Mouse (Mus musculus) CD8-positive naive resting alpha-beta T cell, adult 2 months (primary cell): ENCODE measurements around the gene Dpp6.

Experiments used
- DNase-seq, 2 experiments: peaks; one replicate each; pipeline ENCODE4 v3.0.0; 2022; ENCODE audit warnings: low read depth in 2 of 2, low spot score in 2 of 2

The Dpp6 gene

DNA sequence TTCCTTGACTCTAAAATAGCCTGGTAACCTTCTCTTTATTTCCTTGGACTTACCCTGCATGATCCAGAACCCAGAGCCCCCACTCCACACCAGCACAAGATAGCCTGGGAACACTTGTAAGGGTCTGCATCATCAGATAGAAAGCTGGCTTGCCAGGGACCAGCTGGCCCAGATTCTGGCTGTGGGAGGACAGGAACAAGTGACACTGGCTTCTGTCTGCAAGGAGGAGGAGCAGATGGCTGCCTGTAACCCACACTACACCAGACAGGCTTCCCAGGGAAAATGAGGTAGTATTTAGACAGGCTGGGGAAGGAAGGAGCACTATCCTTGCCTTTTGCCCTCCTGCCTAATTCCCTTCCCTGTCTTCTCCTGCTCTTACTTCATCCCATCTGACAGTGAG, 900.3 kb downstream of the Dpp6 start:
- DNase-seq, result no peak

DNA sequence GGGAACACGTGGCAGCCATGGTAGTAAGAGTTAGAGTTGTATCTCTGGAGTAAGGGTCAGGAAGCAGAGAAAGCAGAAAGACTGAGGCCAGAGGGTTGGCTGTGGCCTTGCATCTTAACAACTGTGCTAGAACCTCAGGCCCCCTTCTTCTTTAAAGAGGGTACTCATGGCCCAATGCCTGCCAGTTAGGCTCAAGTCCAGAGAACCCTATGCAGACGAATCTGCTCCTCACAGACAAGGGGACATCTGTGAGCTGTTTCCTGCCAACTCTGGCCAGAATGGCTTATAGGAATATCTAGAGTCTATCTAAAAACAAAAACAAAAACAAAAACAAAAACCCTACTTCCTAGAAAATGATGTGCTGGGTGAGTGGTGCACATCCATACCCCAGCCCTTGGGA, 902.3 kb downstream of the Dpp6 start:
- DNase-seq, result no peak

DNA sequence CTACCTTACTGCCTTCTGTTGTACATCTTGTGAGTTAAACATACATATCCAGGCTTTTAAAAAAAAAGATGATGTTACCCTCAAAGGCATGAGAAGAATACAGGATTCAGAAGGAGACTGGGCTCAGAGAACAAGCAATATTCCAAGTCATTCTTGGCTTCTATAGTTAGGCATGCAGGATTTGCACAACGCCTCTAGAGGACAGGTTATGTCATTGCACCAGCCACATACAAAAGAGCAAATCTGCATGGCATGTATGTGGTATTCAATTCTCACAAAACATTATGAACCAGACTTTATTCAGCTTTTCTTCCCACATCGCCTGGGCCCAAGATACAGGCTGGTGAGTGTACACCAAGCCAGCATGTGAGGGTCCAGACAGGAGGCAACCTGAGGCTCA, 907.5 kb downstream of the Dpp6 start:
- no peak for DNase-seq

DNA sequence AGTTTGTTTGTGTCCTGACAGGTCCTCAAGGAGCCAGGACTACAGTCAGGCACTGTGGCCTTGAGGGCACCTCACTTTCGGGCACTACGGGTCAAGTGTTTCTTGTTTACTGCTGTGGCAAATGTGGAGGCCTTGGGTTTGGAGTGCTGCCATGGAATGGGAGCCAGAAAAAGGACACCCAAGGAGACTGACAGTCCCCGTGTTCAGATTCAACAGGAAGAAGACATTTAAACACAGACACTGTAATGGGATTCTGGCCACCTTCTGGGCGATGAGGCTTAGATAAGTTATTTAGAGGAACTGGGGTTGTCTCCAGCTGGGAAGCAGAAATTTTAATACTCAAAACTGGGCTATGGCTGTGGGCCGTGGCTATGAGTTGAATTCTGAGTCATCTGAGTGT, 913.7 kb downstream of the Dpp6 start:
- DNase-seq, result no peak

DNA sequence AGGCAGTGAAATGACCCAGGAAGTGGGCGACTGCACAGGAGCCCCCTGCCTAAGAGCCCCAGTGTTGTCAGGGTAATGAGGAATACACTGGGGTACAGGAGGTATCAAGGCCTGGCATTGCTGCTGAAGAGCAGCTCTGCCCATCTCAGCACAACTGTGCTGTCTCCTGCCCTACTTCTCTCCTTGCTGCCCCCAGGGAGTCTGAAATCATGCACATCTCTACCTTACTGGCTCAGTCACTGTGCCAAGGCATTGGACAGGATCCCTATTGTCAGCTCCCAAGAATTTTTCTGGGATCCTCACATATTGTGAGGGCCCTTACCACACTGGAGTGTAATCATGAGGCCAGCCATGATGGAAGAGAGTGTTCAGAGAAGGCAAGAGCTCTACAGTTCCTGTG, 914.4 kb downstream of the Dpp6 start:
- no peak for DNase-seq

DNA sequence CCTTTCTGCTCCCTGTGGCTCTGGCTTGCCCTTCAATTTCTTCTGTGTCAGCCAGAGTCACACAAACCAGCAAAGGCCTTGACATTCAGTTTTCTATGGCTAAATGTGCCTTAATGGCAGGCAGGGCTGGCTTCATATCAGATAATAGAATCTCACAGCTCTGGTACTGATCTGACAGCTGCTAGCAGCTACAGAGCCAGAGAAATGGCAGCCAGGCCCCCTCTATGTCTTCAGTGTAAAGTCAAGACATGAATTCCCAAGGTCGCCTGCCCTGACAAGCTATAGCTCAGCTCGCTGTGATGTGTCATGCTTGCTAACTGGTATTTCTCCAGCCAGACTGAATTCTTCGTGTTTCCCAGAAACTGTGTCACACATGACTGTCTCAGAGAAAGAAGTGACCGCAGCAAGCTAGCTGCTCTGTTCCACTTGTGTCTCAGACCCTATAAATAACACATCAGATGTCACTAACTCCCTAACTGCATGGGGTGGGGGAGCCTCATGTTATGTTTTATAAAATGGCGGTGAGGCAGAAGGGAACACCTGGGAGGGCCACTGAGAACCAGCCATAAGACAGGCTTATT, 915.4 kb downstream of the Dpp6 start:
- DNase-seq, result no peak

DNA sequence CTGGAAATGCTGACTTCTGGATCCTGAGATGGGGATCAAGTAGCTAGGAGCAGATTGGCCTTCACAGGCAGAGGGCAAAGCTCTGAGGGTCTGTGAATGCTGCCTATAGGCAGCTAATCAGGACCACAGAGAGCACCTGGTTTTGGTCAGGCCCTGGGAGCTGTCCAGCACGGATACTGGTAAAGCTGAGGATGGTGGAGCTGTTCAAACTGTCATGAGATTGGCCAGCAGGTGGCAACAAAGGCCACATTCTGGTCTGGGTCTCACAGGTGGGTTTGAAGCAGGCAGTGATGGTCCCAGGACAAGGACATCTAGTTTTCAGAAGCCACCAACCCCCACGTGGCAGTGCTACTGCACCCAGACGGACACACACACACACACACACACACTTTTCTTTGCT, 920.2 kb downstream of the Dpp6 start:
- no peak for DNase-seq

DNA sequence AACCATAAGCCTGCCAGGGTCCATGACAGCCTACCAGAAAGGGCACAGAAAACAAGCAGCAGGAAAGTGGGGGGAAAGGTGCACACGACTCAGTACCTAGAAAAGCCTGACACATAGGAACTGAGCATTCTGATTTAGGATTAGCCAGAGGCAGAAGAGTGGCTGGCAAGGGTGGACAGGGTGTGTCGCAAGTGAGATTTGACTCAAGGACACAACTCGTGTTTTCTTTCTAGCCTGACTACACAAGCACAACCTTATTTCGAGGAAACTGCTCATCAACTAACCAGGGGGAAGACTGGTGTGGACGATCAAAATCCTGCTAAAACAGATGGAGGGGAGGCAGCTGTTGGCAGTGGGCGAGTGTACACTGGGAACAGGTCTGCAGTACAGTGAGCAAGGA, 922.2 kb downstream of the Dpp6 start:
- DNase-seq, result no peak

DNA sequence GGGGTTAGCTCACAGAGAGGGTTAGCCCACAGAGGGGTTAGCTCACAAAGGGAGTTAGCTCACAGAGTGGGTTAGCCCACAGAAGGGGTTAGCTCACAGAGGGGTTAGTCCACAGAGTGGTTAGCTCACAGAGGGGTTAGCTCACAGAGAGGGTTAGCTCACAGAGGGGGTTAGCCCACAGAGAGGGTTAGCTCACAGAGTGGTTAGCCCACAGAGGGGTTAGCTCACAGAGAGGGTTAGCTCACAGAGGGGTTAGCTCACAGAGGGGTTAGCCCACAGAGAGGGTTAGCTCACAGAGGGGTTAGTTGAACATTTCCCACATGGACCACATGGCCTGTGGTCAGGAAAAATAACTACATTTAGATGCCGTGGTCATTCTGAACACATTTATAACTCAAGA, 927.9 kb downstream of the Dpp6 start:
- no peak for DNase-seq

DNA sequence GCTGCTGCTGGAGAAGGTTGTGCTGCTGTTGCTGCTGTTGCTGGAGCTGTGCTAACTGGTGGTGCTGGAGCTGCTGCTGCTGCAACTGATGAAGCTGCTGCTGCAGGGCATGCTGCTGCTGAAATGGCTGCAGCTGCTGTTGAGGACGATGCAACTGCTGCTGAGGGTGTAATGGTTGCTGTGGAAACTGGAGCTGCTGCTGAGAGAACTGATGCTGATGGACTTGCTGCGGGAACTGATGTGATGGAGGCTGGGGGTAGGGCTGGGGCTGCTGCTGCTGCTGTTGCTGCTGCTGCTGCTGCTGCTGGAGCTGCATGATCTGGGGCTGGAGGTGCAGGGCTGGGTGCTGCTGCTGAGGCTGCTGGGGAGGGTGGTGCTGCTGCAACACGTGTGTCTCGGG, 948.8 kb downstream of the Dpp6 start:
- DNase-seq, result no peak

DNA sequence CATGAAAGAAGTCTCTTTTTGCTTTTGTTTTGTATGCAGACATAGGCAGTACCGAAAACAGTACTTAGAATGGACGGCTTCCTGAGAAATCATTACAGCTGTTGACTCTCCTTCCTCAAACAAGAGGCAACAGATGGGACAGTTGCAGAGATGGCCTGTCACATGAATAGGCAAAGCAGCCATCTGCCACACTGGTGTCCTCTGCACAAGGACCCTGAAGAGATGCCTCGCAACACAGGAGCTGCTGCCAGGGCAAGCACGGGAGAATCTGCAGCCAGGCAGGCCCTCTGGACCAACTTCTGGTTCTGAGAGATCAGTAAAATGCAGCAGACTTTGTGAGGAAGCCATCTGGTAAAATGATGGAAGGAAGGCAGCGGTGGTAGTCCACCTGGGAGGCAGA, 950.9 kb downstream of the Dpp6 start:
- DNase-seq, result no peak
